Mouse (Mus musculus) left cerebral cortex, postnatal 4 days (tissue): ENCODE measurements around the gene Ascl3. TPM values are rescaled to one million over a fixed set of nuclear protein-coding genes. Genes with fewer than 3 reads are reported as not detected.

ENCODE experiments used
- total RNA-seq, 2 experiments: library from RNA; stranded (reverse); gene quantifications; 2 replicates each; pipeline ENCODE4 v1.2.3; 2021

The Ascl3 gene
- total RNA-seq, 2 experiments from 2014 or later, result not detected

Other genes with a start within 250 kb of the Ascl3 start
- gene Trim66, start 223.6 kb downstream of the Ascl3 start, total RNA-seq, result 1 to 10 TPM; 3.1 TPM
- gene Rpl27a, start 212.6 kb downstream of the Ascl3 start, total RNA-seq, result 100 to 1,000 TPM; 159 TPM
- gene St5, start 28.1 kb downstream of the Ascl3 start, total RNA-seq, result 10 to 100 TPM; 20.7 to 21.5 TPM
- 10 to 100 TPM in 1 of 2 experiments, 1 to 10 TPM in 1; 7.3 to 10.5 TPM for gene Akip1, start 28.0 kb downstream of the Ascl3 start, total RNA-seq
- under 1 TPM in 1 of 2 experiments, not detected in 1; 0.22 TPM for gene BC051019, start 7.9 kb downstream of the Ascl3 start, total RNA-seq
- gene Tmem9b, start 21.1 kb upstream of the Ascl3 start, total RNA-seq, result 10 to 100 TPM; 51.0 to 57.8 TPM
- 10 to 100 TPM; 30.9 to 36.1 TPM for gene Nrip3, start 50.3 kb upstream of the Ascl3 start, total RNA-seq
- 1 to 10 TPM in 1 of 2 experiments, under 1 TPM in 1; 0.74 to 2.0 TPM for gene Scube2, start 134.0 kb upstream of the Ascl3 start, total RNA-seq
- 100 to 1,000 TPM; 123 to 135 TPM for gene Dennd5a, start 228.7 kb upstream of the Ascl3 start, total RNA-seq